Mouse (Mus musculus) CH12.LX (cell line): Measurements from ENCODE around the gene Cdhr2.

Source experiments
- CHD1 ChIP-seq: IDR thresholded peaks from 2 replicates; pipeline ENCODE4 v1.6.1; 2012; ENCODE audit warnings: low read depth, low read length, improper control_type of control experiment, inconsistent platforms
- CTCF ChIP-seq, 2 experiments: IDR thresholded peaks in 1 of 2; conservative IDR thresholded peaks in 1 of 2; 2 replicates each; pipeline ENCODE4 v1.5.1; 2011 to 2012; ENCODE audit warnings: low read depth in 2 of 2, low read length in 2 of 2, improper control_type of control experiment in 1 of 2, inconsistent platforms in 1 of 2, mild to moderate bottlenecking in 1 of 2, moderate library complexity in 1 of 2
- HCFC1 ChIP-seq: IDR thresholded peaks from 2 replicates; pipeline ENCODE4 v1.6.1; 2012; ENCODE audit warnings: low read depth, mild to moderate bottlenecking, inconsistent platforms, low read length, improper control_type of control experiment
- MXI1 ChIP-seq: IDR thresholded peaks from 2 replicates; pipeline ENCODE4 v1.6.1; 2011; ENCODE audit warnings: mild to moderate bottlenecking, low read depth, low read length, improper control_type of control experiment
- TBP ChIP-seq: conservative IDR thresholded peaks from 2 replicates; pipeline ENCODE4 v1.6.1; 2011; ENCODE audit warnings: low read depth, low read length, improper control_type of control experiment

DNA sequence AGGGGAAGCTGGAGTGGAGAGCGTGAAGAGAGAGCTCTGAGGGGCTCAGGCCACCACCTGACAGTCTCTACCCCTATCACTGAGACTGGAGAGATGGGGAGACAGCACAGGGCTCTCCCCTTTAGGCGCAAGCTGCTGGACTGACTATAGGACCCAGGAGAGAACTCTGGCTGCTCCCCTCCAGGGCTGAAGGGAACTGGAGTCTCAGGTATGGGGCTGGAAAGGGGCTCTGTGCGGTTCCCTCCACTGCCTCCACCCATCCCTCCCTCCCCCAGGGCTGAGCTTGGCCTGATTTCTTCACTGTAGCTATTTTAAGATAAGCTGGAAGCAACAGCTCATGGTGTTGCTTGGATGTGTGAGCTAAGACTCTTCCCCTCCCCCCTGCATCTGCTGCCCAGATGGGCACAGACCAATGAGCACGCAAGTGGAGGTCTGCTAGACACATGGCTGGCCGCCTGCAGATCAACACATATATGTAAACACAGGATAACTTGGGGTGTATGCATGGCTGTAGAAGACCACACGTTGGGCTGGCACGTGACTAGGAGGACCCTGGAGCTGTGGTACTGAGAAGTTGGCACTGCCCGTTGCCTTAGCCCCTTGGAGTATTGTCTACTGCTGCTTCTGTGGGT is 59.0 kb downstream of the Cdhr2 start:
- TF ChIP-seq MXI1 (no peak), CHD1 (no peak), HCFC1 (no peak), TBP (no peak), CTCF (conservative IDR thresholded peaks at IDR 0.05 in 1 of 2, IDR thresholded peaks at IDR 0.05 in 1 of 2; ENCODE audit: low read depth in 2 of 2, low read length in 2 of 2) (no peak)
